Mouse (Mus musculus): ENCODE data around the gene Defb22.

DNA sequence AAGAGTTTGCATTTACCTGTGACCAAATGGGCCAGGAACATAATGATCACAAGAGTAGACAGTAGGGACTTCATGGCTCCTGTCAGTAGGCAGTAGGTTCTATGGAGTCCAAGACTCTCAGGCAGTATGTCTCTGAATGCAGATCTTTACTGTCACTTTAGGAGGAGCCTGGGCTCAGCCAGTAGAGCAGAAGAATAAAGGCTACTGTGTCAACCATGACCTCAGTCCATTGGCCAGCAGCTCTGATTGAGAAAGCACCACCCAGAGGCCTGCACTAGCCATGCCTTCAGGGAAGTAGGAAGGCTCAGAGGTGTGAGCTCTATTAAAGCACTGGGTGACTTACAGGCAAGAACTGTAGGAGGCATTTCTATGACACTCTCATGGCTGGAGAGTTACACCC lies at the start of gene Defb22:
- no peak for TF ChIP-seq EP300 (IDR thresholded peaks at IDR 0.05; ENCODE audit: low read depth)
- TF ChIP-seq CTCF (IDR thresholded peaks at IDR 0.05; ENCODE audit: low read depth), result no peak
